Mouse (Mus musculus) cerebellum, adult 11-12 months (tissue): ENCODE results near the gene Ttc9b.

Experiments used
- DNase-seq: peaks from one replicate; pipeline ENCODE4 v3.0.0; 2022

Ttc9b gene

DNA sequence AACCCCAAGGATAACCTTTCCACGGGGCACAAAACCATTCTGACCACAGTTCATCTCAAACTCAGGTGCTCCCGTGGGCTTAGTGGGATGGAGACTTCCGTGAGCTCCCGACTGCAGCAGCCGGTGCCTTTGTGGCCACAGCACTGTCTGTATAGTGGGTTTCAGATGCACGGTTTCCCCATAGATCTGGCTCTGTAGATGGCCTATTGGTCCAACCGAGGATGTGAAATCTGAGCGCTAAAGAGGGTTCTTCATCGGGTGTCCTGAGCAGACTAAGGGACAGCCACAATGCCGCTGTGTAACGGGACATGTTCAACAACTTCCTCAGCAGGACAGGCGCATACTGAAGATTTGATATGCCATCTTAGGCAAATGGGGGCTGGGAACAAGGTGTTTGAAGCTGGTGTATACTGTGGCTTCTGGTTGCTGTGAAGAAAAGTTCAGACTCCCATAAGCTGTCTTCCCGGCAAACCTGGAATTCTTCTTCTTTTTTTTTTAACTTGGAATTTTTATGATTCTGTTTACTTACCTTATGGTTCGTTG is 34.6 kb downstream of the Ttc9b start:
- no peak for DNase-seq

DNA sequence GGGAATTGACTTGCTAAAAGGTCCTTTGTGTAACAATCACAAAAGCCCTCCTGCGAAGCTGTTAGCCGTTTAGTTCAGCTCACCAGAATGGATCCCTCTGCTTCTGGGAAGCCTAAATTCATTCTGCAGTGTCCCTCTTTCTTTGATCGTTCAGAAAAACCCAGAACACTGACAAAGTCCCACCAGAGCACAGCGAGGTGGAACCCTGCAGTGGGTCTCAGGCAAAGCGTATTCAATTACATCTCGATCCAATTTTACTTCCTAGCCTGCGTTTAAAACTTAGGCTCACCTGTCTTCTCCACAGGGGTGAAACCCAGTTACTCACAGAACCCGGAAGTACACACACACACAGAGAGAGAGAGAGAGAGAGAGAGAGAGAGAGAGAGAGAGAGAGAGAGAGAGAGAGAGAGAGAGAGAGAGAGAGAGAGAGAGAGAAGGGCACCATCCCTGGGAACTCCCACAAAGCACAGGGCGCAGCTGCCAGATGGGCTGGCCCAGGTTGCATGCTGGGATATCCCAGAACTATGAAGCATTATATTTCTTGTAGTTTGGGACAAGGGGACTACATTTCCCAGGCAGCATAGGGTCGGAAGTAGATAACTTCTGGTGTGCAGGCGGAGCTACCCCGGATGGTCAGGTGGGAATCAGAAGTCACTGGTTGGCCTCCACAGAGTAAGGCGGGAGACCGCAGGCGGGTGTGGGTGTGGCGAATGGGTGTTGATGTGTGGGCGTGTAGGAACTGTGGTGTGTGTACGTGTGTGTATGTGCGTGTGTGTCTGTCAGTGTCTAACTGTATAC is 35.3 kb downstream of the Ttc9b start, which contains the start of gene Zfp607b:
TSS of gene Zfp607b (plus strand) at position 526 of the 798 bp plus-strand sequence.
- peak; percentile 96 for DNase-seq

DNA sequence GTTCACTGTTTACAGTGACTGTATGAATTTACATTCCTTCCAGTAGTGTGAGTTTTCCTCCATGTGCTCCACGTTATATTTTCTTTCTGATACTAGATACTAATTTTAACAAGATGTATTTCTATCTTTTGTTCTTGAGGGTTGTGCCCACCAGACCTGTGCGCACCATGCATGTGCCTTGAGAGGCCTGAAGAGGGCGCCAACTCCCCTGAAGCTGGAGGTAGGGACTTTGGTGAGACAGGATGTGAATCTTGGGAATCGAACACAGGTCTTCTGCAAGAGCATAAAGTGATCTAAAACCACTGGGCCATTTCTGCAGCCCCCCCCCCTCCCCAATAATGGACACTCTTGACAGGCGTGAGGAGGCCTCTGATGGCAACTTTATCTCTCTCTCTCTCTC is 37.4 kb downstream of the Ttc9b start:
- peak; percentile 42 for DNase-seq

DNA sequence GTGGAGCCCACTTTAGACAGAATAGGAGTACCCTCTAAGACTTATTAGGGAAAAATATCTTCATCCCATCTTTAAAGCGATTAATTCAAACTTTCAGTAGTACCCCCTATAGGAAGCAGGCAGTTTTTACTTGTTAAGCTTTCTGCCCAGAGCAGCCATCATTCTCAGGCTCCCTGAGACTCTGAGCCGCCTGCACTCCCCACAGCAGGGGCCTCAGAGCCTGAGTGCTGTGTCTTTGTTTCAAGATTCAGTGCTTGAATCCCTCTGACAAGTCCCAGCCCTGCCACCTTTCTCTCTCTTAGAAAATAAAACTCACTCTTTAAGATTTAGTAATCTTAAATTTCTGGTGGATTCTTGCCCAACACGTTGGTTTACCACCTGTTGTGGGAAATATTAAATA is 43.0 kb downstream of the Ttc9b start:
- no peak for DNase-seq
